Mouse (Mus musculus): ENCODE results near the gene Zpr1.

DNA sequence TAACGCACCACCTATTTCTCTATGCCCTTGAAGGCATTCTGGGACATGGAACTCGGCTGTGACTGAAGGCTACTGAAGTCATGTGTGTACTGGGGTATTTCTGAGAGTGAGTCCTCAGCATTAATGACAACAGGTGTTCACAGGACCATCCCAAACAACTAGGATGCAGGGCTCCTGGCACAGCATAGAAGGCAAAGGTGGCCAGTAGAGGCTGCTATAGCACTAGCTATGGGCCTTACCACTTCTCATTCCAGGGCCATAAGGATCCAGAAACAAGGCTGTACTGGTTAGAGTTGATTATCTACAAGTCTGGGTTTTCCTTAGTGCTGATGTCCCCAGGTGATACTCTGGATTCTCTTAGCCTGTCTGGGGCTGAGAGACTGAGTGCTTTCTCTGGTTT lies 42.1 kb downstream of the Zpr1 start:
- no peak for TF ChIP-seq CTCF (IDR thresholded peaks at IDR 0.05; ENCODE audit: low read depth, low read length)
- no peak for TF ChIP-seq GATA1 (IDR thresholded peaks at IDR 0.05; ENCODE audit: borderline replicate concordance, low read length)

All from G1E (cell line).